Mouse (Mus musculus) frontal cortex, postnatal 10 days (tissue): ENCODE results near the gene Fastk.

ENCODE experiments used
- DNase-seq, 2 experiments: peaks; one replicate each; pipeline ENCODE4 v3.0.0; 2022; ENCODE audit warnings: low spot score in 2 of 2, mixed read lengths in 1 of 2

The Fastk gene

GRCm38 (mm10) chr5:24392724-24393123 lies 52.4 kb downstream of the Fastk start:
- no peak for DNase-seq

GRCm38 (mm10) chr5:24391864-24392263 lies 53.2 kb downstream of the Fastk start, which contains the start of gene Atg9b:
Gene Atg9b (minus strand): TSS chr5:24392143.
- no peak for DNase-seq

GRCm38 (mm10) chr5:24389658-24390020 lies 55.4 kb downstream of the Fastk start:
- DNase-seq, result no peak

- DNase-seq, result no peak
These were observed 56.0 kb downstream of the Fastk start for GRCm38 (mm10) chr5:24389011-24389657.
